Mouse (Mus musculus) right cerebral cortex, postnatal 25 days (tissue): ENCODE data around the gene Drg1.

Experiments used
- DNase-seq: peaks from one replicate; pipeline ENCODE4 v3.0.0; 2022

Gene Drg1

DNA sequence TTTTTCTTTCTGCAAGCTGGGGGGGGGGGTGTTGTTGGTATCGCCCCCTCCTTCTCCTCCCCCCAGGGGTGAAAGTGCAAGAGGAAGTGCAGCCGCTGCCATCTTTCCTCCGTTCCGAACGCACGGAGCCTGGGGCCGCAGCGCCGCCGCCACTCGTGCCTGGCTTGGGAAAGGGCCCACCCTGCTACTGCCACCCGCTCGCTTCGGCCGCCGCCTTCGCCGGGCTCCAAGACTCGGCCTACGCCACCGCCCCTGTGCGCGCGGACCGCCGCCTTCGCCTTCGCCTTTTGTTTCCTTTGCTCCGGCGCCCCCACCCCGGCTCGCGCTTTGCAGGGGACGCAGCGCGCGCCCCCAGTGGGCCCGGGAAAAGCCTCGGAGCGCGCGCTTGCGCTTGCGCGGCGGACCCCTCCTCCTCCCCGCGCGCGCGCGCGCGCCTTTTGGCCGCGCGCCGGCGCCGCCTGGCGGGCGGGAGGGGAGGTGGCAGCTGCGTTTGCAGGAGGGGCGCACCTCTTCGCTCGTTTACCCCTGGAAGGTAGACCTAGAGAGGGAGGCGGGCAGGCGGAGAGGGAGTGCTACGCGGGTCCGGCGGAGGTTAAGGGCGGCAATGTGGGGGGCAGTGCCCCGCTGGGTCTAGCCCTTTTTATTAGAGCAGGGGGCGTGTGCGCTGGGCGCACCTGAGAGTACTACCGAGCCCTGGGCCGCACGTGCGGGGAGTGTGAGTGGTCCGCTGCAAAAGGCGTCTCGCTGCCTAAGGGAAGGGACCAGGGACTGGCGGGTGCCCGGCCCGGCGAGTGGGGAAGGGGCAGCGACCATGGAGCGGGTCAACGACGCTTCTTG lies 23.8 kb upstream of the Drg1 start:
- DNase-seq = peak; percentile 90

DNA sequence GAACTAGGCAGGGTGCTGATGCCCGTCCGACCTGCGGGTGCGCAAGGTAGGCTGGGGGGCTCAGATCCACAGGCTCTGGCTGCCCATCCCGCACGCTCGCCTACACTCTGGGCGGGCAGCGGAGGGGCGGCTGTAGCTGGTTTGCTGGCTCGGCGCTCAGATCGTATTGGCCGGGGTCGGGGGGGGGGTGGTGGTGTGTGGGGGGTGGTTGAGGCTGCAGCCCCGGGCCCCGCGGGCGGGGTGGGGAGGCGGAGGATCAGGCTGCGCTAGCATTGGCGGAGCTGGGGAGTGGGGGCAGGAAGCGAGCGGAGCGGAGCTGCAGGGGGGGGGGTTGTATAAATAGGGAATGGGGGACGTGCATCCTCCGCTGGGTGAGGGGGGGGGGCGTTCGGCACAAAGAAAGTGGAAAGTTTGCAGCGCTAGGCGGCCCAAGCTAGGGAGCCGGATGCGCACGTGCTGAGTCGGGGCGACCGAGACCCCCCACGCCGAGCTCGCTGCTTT lies 23.1 kb upstream of the Drg1 start:
- peak; percentile 72 for DNase-seq

DNA sequence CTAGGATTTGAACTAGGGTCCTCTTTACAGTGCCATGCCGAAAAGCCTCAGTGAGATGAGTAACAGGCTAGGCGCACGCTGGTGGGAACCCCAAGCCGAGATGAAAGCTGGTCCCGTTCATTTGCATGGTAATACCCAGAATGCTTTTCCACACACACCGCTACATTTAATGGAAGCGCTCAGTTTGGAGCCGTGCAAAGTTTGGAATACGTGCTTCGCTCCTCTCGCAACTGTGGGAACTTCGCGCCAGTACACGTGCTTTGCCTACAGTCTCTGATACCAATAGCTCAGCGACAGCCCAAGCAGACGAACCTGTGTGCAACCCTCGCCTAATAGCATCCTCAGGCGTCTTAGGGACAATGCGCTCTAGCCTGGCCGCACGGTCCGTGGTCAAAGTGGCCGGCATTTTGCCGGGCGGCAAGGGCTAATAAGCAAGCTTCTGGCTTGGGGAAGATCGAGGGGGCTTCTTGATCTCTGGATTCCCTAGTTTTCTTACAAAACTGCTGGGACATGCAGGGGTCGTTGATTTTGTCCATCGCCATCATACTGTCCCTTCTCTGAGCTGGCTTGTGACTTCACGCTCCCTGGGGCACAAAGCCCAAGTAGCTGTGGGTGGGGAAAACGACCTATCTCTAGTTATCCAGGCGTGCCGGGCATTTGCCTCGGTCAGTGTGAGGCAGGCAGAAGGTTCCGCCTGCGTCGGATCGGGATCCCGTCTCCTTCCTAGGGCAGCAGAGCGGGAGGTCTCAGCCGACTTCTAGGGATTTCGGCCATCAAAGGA lies 22.5 kb upstream of the Drg1 start, which contains the start of gene Patz1:
Patz1 (plus strand) TSS at position 354 of the 781 bp plus-strand sequence.
- peak; percentile 37 for DNase-seq

DNA sequence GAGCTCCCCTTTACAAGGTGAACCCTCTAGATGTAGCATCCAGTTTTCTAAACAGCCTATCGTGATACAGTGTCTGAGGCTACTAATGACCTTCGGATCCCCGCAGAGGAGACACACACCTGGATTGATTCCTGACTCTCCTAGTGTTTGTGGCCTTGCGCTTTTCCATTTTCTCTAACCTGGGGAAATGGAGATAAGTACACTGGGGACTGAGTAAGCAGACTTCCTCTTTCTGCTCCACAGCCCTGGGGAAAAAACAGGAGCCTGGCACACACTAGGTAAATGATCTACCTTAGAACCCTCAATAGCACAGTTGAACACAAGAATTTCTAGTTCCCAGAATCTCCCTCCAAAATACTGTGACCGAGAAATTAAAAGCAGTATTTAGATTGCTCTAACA lies 21.7 kb upstream of the Drg1 start:
- no peak for DNase-seq

DNA sequence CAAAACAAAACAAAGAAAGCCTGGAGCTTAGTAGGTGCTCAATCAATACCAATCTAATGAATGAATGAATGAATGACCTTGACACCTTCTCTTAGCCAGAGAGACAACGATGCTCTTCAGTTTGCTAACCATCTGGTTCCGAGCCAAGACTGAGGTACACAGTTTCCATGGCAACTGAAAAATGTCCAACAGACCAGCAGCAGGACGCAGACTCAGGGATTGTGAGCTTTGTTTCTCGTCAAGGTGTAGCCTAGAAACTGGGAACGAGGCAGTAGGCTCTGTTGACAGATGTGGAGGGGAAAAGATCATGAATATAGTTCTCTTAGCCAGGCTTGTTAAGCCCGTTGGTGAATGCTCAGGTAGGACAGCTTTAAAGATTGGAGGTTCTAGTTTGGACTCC lies 20.9 kb upstream of the Drg1 start:
- DNase-seq = no peak

DNA sequence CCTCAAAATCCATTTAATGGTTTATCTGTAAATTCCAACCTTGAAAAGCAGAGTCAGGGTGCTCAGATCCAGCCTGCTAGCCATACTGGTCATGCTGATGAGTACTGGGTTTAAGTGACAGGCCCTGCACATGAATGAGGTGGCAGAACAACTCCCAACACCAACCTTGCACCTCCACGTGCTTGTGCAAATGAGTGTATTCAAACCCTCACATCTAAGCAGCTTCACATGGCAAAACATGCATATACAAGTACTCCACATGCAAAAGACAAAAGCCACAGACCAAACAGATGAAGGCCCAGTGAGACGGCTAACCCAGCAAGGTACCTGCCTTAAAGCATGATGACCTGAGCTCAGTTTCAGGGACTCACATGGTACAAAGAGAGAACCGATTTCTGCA lies 19.7 kb upstream of the Drg1 start:
- DNase-seq = no peak

DNA sequence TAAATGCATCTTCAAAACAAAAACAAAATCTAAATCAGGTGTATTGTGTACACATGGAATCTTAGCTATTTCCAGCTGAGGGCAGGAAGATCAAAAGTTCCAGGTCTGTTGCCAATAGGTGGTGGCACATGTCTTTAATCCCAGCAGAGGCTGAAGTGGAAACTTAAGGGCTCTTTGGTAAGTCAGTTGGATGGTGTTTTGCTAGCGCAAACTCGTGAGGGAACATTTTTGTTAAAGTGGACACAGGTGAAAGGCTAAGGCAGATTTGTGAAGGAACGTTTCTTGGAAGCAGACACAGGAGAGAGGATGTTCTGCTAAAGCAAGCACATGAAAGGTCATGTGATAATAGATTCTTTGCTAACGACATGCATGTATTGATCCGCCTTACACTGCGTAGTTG lies 17.4 kb upstream of the Drg1 start:
- DNase-seq = no peak

DNA sequence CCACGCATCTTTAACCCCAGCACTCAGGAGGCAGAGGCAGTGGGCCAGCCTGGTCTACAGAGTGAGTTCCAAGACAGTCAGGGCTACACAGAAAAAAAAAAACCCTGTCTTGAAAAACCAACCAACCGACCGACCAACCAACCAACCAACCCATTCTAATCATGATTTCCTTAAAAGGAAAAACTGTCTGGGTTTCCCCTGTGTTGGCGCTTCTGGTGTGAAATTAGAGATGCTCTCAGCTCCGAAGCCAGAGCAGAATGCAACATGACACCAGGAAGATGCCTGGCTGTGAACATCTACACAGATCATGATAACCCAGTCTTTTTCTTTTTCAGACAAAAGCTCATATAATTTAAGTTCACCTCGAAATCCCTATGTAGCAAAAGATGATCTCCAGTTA lies 16.7 kb upstream of the Drg1 start:
- DNase-seq = no peak

DNA sequence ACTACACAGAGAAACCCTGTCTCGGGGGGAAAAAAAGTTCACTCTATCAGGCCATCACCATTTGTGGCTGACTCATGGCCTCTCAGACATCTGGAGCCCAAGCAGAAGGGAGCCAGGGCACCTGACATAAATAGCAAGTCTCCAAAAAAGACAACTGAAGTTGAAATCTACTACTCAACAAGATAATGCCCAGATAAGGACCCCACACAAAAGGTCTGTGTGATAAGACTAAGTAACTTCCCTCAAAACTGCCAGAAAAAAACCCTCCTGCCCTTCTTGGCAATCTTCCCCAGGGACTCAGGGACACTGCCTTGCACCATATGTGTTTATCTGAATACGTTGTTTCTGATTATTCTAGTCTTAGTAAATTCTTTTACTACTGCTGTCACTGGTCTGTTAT lies 13.5 kb upstream of the Drg1 start:
- DNase-seq = no peak

DNA sequence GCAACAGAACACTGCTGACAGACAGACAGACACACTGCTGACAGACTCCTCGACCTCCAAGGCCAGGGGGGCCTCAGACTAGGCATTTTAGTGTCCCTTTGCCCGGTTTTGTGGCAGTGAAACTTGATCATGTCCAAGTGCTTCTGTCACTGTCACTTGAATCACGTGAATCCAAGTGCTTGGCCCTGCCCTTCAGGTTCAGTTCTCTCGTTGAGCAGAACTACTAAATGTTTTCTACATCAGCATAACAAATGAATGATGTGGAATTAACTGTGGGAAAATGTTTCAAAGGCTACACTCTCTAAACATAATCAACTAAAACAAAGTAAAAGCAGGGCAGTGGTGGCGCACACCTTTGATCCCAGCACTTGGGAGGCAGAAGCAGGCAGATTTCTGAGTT lies 12.1 kb upstream of the Drg1 start:
- no peak for DNase-seq

DNA sequence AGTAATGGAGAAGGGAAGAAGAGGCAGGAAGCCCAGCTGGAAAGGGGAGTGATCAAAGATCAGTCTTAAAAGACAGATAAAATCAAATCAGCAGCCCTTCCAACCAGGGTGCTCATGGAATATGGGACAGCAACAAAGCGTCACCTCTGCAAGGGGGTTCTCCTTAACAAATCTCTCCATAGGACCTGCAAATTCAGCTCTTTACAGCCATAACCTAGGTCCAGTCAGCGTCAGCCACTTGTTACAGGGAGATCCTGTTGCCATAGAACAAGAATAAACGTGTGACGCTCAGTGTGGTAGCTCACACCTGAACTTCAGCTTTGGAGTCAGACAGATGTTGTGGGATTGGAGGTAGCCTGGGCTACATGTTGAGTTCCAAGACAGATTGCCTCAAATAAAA lies 3.0 kb upstream of the Drg1 start:
- no peak for DNase-seq

DNA sequence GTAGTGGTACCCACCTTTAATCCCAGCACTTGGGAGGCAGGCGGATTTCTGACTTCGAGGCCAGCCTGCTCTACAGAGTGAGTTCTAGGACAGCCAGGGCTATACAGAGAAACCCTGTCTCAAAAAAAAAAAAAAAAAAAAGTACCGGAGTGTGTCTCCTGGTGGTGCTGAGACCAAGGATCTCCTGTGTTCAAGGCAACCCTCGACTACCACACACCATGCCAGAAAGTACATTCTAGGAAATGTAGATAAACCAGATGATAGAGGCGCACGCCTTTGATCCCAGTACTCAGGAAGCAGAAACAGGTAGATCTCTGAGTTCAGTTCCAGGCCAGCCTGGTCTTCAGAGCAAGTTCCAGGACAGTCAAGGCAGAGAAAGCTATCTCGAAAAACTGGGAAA lies 918 bp upstream of the Drg1 start:
- no peak for DNase-seq

DNA sequence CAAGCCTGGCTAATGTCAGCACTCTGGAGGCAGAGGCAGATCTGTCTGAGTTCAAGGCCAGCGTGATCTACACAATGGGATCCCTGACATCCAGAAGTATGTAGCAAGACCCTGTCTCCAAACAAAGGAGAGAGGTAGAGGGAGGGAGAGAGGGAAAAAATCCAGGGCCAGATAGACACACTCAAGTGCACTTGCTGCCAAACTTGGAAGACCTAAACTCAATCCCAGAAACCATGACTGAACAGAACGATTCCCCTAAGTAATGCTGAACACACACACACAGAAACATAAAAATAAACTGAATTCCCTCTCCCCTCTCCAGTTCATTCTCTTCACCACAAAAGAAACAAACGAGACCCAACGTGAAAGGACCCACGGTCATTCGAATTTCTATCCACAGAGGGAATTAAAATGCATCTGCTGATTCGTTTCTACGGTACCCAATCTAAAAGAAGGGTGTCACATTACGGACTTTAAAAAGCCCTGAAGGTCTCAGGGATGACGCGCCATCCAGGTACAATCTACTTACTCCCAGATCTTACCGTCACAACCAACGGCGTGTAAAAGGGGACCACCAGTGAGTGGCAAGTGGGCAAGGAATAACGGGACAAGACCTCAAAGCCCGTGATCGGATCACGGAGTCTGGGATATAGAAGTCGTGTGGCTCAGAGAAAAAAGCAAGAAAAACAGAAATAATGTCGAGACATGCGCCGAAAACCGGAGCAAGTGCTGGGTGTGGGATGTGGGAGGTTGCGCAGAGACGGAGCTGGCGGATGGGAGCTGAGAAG lies 730 bp downstream of the Drg1 start:
- DNase-seq = no peak

DNA sequence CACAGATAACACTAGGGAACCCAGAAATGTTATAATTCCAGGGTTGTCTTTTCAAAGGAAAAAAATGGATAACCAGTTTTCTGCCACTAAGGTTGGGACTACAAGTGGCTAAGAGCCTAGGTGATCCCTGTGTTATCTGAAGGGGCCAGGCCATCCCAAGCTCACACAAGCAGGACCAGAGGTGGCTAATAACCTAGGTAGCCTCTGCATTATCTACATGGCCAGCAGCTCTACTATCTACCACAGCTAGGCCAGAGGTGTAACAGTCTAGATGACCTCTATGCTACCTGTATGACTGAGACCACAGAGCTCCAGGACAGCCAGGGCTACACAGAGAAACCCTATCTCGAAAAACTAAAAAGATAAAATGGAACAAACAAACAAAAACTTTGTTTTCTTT lies 6.7 kb downstream of the Drg1 start:
- no peak for DNase-seq

DNA sequence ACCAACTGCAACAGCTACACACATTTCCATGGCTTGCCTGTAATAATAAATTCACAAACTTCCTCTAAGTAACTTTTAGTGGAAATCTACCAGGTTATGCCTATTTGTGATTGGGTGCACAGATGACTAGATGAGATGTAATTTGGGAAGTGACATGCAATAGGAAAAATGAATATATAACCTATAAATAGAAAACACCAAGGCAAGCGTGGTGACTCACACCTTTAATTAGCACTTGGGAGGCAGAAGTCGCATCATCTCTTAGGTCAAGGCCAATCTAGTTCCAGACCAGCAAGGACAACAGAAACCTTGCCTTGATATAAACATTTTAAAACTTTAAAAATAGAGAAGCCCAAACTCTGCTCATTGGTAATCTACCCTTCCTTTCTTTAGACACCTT lies 18.8 kb downstream of the Drg1 start:
- no peak for DNase-seq

DNA sequence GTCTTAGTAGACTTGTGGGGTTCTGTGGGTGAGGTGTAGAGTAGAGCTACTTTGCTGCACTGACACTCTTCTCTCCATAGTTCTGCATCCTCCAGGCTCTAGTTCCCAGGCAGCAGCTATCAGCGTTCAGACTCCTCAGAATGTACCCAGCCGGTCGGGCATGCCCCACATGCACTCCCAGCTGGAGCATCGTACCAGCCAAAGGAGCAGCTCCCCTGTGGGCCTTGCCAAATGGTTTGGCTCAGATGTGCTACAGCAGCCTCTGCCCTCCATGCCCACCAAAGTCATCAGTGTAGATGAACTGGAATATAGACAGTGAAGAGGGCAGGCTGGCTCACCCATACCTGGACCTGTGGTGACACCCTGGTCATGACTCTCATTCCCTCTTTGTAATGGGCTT lies 22.4 kb downstream of the Drg1 start:
- no peak for DNase-seq

DNA sequence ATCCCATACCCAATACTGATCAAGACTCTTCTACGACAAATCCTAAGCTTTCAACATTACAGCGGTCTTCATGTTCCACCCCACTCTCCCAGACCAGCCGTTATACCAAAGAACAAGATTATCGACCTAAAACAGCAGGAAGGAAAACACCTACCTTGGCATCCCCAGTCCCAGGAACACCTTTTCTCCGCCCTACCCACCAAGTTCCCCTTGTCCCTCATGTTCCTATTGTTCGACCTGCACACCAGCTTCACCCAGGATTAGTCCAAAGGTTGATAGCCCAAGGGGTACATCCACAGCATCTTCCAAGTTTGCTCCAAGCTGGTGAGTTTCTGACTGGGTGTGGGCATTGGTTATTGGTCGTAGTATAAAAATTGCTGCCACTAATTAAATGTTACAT lies 23.8 kb downstream of the Drg1 start:
- no peak for DNase-seq

DNA sequence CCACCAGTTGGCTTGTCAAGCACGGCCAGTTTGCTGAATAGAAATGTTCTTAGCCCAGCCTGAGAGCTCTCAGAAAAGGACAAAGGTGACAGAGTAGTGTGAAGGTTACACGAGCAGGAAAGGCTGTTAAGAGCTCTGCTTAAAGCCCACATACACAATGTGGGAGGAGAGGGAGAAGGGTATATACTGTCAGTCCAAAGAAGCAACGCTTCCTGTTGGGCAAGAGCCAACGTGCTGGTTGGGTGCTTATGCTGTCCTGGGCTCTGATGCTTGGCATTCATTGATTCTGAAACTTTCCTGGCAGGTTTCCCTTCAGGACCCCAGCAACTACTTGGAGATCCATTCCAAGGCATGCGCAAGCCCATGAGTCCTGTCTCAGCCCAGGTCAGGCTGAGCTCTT lies 30.9 kb downstream of the Drg1 start:
- no peak for DNase-seq

DNA sequence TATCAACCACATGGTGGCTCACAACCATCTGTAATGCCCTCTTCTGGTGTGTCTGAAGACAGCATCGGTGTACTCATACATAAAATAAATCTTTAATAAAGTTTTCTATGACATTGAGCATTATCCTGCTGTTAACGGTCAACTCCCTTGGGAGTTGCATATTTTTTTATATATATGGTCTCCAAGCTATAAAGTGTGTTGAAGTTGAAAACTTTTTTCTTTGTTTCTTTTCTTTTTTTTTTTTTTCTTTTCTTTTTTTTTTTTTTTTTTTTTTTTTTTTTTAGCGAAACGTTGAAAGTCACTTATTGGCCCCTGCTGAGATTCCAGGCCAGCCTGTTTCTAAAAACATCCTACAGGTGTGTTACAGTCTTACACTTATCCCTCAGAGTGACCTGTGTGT lies 32.5 kb downstream of the Drg1 start:
- no peak for DNase-seq

DNA sequence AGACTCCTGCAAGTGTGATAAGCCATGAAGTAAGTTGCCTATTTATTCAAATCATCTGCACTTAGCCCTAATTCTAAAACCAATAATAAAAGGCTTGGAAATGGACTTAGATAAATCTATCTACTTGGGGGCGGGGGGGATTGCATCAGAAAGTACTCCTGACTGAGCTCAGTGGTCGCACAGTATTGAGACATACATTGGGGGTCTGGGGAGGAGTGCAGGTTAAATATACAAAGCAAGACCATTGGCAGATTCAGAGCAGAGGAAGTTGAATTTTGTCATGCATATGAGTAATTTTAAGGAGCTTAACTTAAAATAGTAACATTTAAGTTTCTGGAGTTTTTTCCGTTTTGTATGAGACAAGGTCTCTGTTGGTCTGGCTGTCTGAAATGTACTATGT lies 34.0 kb downstream of the Drg1 start:
- no peak for DNase-seq

DNA sequence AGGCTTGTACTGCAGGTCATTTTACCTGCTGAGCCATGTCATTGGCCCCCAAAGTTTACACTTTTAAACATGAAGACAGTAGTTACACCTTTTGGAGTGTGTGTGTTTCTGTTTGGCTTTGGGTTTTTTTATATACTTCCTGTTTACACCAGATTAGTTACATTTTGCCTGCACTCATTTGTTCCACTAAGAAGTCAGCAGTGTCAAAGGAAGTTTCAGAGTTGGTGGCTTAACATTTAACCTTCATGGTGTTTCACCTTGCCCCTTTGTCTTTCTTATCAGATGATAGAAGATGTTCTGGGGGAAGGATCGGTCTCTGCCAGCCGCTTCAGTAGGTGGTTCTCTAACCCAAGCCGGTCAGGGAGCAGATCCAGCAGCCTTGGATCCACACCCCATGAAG lies 39.1 kb downstream of the Drg1 start:
- no peak for DNase-seq

DNA sequence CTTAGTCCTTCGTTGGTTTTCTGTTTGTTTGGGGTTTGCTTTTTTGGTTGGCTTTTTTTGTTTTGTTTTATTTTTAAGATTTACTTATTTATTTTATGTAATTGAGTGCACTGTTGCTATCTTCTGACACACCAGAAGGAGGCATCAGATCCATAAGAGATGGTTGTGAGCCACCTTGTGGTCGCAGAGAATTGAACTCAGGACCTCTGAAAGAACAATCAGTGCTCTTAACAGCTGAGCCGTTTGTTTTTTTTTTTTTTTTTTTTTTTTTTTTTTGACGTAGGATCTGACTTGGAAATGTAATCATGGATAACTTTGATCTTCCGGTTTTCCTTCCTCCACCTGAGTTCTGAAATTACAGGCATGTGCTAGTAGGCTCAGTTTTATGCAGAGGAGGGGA lies 43.1 kb downstream of the Drg1 start:
- no peak for DNase-seq

DNA sequence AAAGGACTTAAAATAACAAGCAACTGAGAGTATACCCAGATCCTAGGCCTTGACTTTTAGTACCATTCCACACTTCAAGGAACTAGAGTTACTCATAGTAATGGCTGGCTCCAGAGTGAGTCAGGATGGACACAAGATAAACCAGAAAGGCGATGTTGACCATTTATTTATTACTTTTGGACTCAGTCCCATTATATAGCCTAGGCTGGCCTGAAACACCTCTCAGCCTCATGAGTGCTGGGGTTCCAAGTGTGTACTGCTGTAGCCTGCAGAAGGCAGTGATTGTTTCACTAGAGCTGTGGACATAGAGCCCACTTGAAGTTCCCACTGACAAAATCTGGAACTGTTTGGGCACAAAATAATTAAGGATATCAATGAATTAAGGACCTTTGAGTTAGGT lies 53.7 kb downstream of the Drg1 start:
- DNase-seq = no peak

DNA sequence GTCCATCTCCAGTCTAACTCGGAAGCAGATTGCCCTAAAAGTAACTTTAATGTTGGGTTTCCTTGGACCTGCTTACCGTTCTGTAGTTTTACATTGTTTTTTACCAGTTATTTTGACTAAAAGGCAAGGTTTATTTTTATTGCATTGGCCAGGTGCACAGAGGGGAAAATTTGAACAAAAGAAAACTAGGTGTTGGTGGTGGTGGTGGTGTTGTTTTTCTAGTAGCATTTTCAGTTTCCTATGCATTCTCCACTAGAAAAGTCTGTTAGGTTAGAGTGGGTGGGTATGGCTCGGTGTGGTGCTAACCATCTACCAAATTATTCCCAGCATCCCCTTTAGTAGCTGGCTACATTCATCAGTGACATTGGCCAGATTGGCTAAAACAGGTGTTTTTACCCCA lies 59.4 kb downstream of the Drg1 start:
- no peak for DNase-seq
